Mouse (Mus musculus) forebrain, embryonic 14.5 days (tissue): ENCODE data around the gene Ptprn2. TPM values are rescaled to one million over a fixed set of nuclear protein-coding genes. Genes with fewer than 3 reads are reported as not detected.

Experiments
- ATAC-seq: fragments of 200-750 bp; cut with Nextera tagmentation; 2 replicates; pipeline ENCODE4 v1.8.0; 2017; ENCODE audit warnings: mild to moderate bottlenecking, moderate library complexity
- DNase-seq: peaks from one replicate; pipeline ENCODE4 v3.0.0-alpha.2; 2015; ENCODE audit warnings: low spot score
- H3K27ac ChIP-seq: fragments of 300-500 bp; sonication (generic); 2 replicates; pipeline ENCODE4 v1.5.1; 2014; ENCODE audit warnings: low read depth, mild to moderate bottlenecking, control low read depth, low read length, moderate library complexity
- H3K27me3 ChIP-seq: fragments of 300-500 bp; sonication (generic); replicated peaks from 2 replicates; pipeline ENCODE4 v1.6.1; 2014; ENCODE audit warnings: low read length, control low read depth, mixed read lengths; ENCODE audit not compliant: control insufficient read depth, insufficient read depth
- H3K36me3 ChIP-seq: fragments of 300-500 bp; sonication (generic); 2 replicates; pipeline ENCODE4 v1.6.1; 2014; ENCODE audit warnings: low read length, control low read depth; ENCODE audit not compliant: control insufficient read depth, insufficient read depth
- H3K4me1 ChIP-seq: fragments of 300-500 bp; sonication (generic); 2 replicates; pipeline ENCODE4 v1.6.1; 2014; ENCODE audit warnings: antibody characterized with exemption, low read length, control low read depth; ENCODE audit not compliant: control insufficient read depth, insufficient read depth
- H3K4me2 ChIP-seq: fragments of 300-500 bp; sonication (generic); 2 replicates; pipeline ENCODE4 v1.6.1; 2014; ENCODE audit warnings: mild to moderate bottlenecking, control low read depth, low read length
- H3K4me3 ChIP-seq: fragments of 300-500 bp; sonication (generic); 2 replicates; pipeline ENCODE4 v1.5.1; 2014; ENCODE audit warnings: low read depth, low read length, control low read depth
- H3K9ac ChIP-seq: fragments of 300-500 bp; sonication (generic); 2 replicates; pipeline ENCODE4 v1.6.1; 2014; ENCODE audit warnings: mild to moderate bottlenecking, low read length, control low read depth, moderate library complexity
- H3K9me3 ChIP-seq: fragments of 300-500 bp; sonication (generic); replicated peaks from 2 replicates; pipeline ENCODE4 v1.6.1; 2016; ENCODE audit warnings: low read length, control low read depth, mixed read lengths; ENCODE audit not compliant: control insufficient read depth
- WGBS: fragments of 180-500 bp; shearing (Covaris S2); extraction: QIAGEN DNeasy Blood & Tissue Kit; methylation state at CpG from one replicate; pipeline ENCODE4 v1.1.7; 2014; 5-methylcytosine and 5-hydroxymethylcytosine counted together
- polyA plus RNA-seq: library from polyadenylated mRNA; unstranded; fragments of >200 nt; fragmentation: Nextera tagmentation; extraction: Ambion mirVana; gene quantifications from 2 replicates; pipeline ENCODE4 v1.2.1, GENCODE M21; 2014

The Ptprn2 gene
- polyA plus RNA-seq, 1 experiment from 2014 or later: 4.1 TPM

GRCm38 (mm10) chr12:116938158-116938854 lies 452.8 kb downstream of the Ptprn2 start:
- ATAC-seq (peak; percentile 92), DNase-seq (peak; percentile 95)
- Histone ChIP-seq H3K27ac (peak overlapping the region; percentile 6; the same call in 1 of the 2 replicates), H3K36me3 (no peaks in the 10 kb centered on the region), H3K4me2 (no peak overlapping the region), H3K9me3 (no peaks in the 10 kb centered on the region), H3K4me1 (peaks cover 8% of the 10 kb centered on the region), H3K27me3 (peaks cover 13% of the 10 kb centered on the region), H3K4me3 (no peak overlapping the region), H3K9ac (no peak overlapping the region)
- 3% methylated on average over 3 of the region's 3 CpGs for WGBS

- DNase-seq: peak; percentile 39
- 74% methylated on average over 5 of the region's 5 CpGs for WGBS
- Histone ChIP-seq H3K36me3 (no peaks in the 10 kb centered on the region), H3K4me2 (no peak overlapping the region), H3K9ac (no peak overlapping the region), H3K27me3 (no peaks in the 10 kb centered on the region), H3K4me1 (peaks cover 2% of the 10 kb centered on the region), H3K27ac (no peak overlapping the region), H3K4me3 (no peak overlapping the region), H3K9me3 (no peaks in the 10 kb centered on the region)
- ATAC-seq: peak; percentile 29; the same call in 1 of the 2 replicates
These were observed 458.4 kb downstream of the Ptprn2 start for GRCm38 (mm10) chr12:116943883-116944282.

- H3K27me3 ChIP-seq: no peaks in the 10 kb centered on the region
- WGBS: 52% methylated on average over 4 of the region's 4 CpGs
- DNase-seq (peak; percentile 16), ATAC-seq (peak; percentile 42; the same call in 1 of the 2 replicates)
- no peaks in the 10 kb centered on the region for H3K36me3 ChIP-seq
- no peaks in the 10 kb centered on the region for H3K9me3 ChIP-seq
- H3K4me1 ChIP-seq: no peaks in the 10 kb centered on the region
- H3K4me3 ChIP-seq: no peak overlapping the region
- H3K9ac ChIP-seq: no peak overlapping the region
- H3K27ac ChIP-seq: peak overlapping the region; percentile 1; the same call in 1 of the 2 replicates
- no peak overlapping the region for H3K4me2 ChIP-seq
These were observed 462.8 kb downstream of the Ptprn2 start for GRCm38 (mm10) chr12:116948151-116948928.

GRCm38 (mm10) chr12:116949726-116950125 lies 464.2 kb downstream of the Ptprn2 start:
- Histone ChIP-seq H3K27me3 (no peaks in the 10 kb centered on the region), H3K36me3 (no peaks in the 10 kb centered on the region), H3K27ac (no peak overlapping the region), H3K4me3 (no peak overlapping the region), H3K9me3 (no peaks in the 10 kb centered on the region), H3K9ac (no peak overlapping the region), H3K4me1 (no peaks in the 10 kb centered on the region), H3K4me2 (no peak overlapping the region)
- DNase-seq (no peak), ATAC-seq (no peak)
- 78% methylated on average over 3 of the region's 3 CpGs for WGBS

GRCm38 (mm10) chr12:116952452-116953205 lies 467.1 kb downstream of the Ptprn2 start:
- H3K4me1 ChIP-seq: no peaks in the 10 kb centered on the region
- no peak overlapping the region for H3K4me2 ChIP-seq
- H3K9me3 ChIP-seq: no peaks in the 10 kb centered on the region
- DNase-seq (peak; percentile 32), ATAC-seq (peak; percentile 60)
- 80% methylated on average over 13 of the region's 13 CpGs for WGBS
- no peaks in the 10 kb centered on the region for H3K27me3 ChIP-seq
- H3K9ac ChIP-seq: no peak overlapping the region
- no peak overlapping the region for H3K4me3 ChIP-seq
- H3K27ac ChIP-seq: no peak overlapping the region
- H3K36me3 ChIP-seq: no peaks in the 10 kb centered on the region

GRCm38 (mm10) chr12:116959164-116959563 lies 473.6 kb downstream of the Ptprn2 start:
- DNase-seq (peak; percentile 23), ATAC-seq (no peak)
- Histone ChIP-seq H3K9me3 (no peaks in the 10 kb centered on the region), H3K4me2 (no peak overlapping the region), H3K27me3 (no peaks in the 10 kb centered on the region), H3K36me3 (no peaks in the 10 kb centered on the region), H3K27ac (no peak overlapping the region), H3K4me3 (no peak overlapping the region), H3K4me1 (0 out of 2 replicates have a peak, but pooled peaks cover 4% of the 10 kb centered on the region), H3K9ac (no peak overlapping the region)
- WGBS: 87% methylated on average over 2 of the region's 2 CpGs

- WGBS: 89% methylated on average over 1 of the region's 1 CpGs
- H3K4me1 ChIP-seq: peaks cover 9% of the 10 kb centered on the region; the same call in 1 of the 2 replicates
- DNase-seq: no peak
These were observed 478.4 kb downstream of the Ptprn2 start for GRCm38 (mm10) chr12:116963906-116964305.

GRCm38 (mm10) chr12:116968215-116968939 lies 482.9 kb downstream of the Ptprn2 start:
- Histone ChIP-seq H3K27me3 (no peaks in the 10 kb centered on the region), H3K4me2 (no peak overlapping the region), H3K9me3 (no peaks in the 10 kb centered on the region), H3K4me1 (peaks cover 5% of the 10 kb centered on the region; the same call in 1 of the 2 replicates), H3K27ac (no peak overlapping the region), H3K9ac (no peak overlapping the region), H3K36me3 (no peaks in the 10 kb centered on the region), H3K4me3 (no peak overlapping the region)
- ATAC-seq (peak; percentile 73), DNase-seq (peak; percentile 65)
- 49% methylated on average over 8 of the region's 8 CpGs for WGBS

More at GRCm38 (mm10) chr12:116963906-116964305, 478.4 kb downstream of the Ptprn2 start:
- H3K9ac ChIP-seq: no peak overlapping the region
- H3K27ac ChIP-seq: no peak overlapping the region
- no peaks in the 10 kb centered on the region for H3K36me3 ChIP-seq
- H3K4me2 ChIP-seq: no peak overlapping the region
- no peaks in the 10 kb centered on the region for H3K9me3 ChIP-seq
- no peak for ATAC-seq
- no peak overlapping the region for H3K4me3 ChIP-seq
- no peaks in the 10 kb centered on the region for H3K27me3 ChIP-seq
